Mouse (Mus musculus) midbrain, embryonic 16.5 days (tissue): ENCODE results near the gene Ccnd3. TPM values are rescaled to one million over a fixed set of nuclear protein-coding genes. Genes with fewer than 3 reads are reported as not detected.

ENCODE experiments used
- ATAC-seq: fragments of 200-750 bp; cut with Nextera tagmentation; 2 replicates; pipeline ENCODE4 v1.8.0; 2017; ENCODE audit warnings: moderate TSS enrichment
- H3K27ac ChIP-seq: fragments of 300-500 bp; sonication (generic); 2 replicates; pipeline ENCODE4 v1.5.1; 2014; ENCODE audit warnings: mild to moderate bottlenecking, low read length, mixed read lengths
- H3K27me3 ChIP-seq: fragments of 300-500 bp; sonication (generic); 2 replicates; pipeline ENCODE4 v1.6.1; 2014; ENCODE audit warnings: low read depth, low read length, mixed read lengths; ENCODE audit not compliant: control insufficient read depth, insufficient read depth
- H3K36me3 ChIP-seq: fragments of 300-500 bp; sonication (generic); 2 replicates; pipeline ENCODE4 v1.6.1; 2014; ENCODE audit warnings: mild to moderate bottlenecking, low read length, moderate library complexity, mixed read lengths; ENCODE audit not compliant: control insufficient read depth, insufficient read depth
- H3K4me1 ChIP-seq: fragments of 300-500 bp; sonication (generic); 2 replicates; pipeline ENCODE4 v1.6.1; 2014; ENCODE audit warnings: mild to moderate bottlenecking, low read length, mixed read lengths; ENCODE audit not compliant: control insufficient read depth, insufficient read depth
- H3K4me2 ChIP-seq: fragments of 300-500 bp; sonication (generic); 2 replicates; pipeline ENCODE4 v1.6.1; 2014; ENCODE audit warnings: mild to moderate bottlenecking, low read length, mixed read lengths
- H3K4me3 ChIP-seq: fragments of 300-500 bp; sonication (generic); 2 replicates; pipeline ENCODE4 v1.5.1; 2014; ENCODE audit warnings: low read depth, mild to moderate bottlenecking, low read length, moderate library complexity, mixed read lengths
- H3K9ac ChIP-seq: fragments of 300-500 bp; sonication (generic); 2 replicates; pipeline ENCODE4 v1.6.1; 2014; ENCODE audit warnings: low read depth, low read length, mixed read lengths
- H3K9me3 ChIP-seq: fragments of 300-500 bp; sonication (generic); replicated peaks from 2 replicates; pipeline ENCODE4 v1.6.1; 2014; ENCODE audit warnings: mild to moderate bottlenecking, low read length, mixed read lengths; ENCODE audit not compliant: control insufficient read depth, poor library complexity, severe bottlenecking
- WGBS: fragments of 180-500 bp; shearing (Covaris S2); extraction: QIAGEN DNeasy Blood & Tissue Kit; methylation state at CpG from one replicate; pipeline ENCODE4 v1.1.7; 2014; 5-methylcytosine and 5-hydroxymethylcytosine counted together
- polyA plus RNA-seq: library from polyadenylated mRNA; unstranded; fragments of >200 nt; fragmentation: Nextera tagmentation; extraction: Ambion mirVana; gene quantifications from 2 replicates; pipeline ENCODE4 v1.2.1, GENCODE M21; 2015

Gene Ccnd3
- polyA plus RNA-seq, 1 experiment from 2014 or later = 58.4 TPM

DNA sequence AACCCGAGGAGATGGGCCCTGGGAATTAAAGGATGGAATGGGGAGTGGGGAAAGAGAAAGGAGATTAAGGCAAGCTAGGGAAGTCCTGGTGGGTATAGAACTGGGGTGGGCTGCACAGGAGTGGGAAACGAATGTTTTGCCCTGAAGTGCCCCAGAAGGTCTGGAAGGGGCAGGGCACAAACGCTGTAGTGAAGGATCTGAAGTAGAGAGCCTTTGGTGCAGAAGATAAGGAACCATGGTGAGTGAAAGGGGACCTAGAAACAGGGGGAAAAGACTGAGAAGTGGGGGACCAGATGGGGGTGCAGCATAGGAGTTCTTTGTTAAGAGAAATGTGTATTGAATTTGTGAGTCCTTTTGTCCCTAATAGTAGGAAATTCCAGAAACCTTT is 125.8 kb downstream of the Ccnd3 start, which contains the start of gene Usp49:
TSS of gene Usp49 (plus strand) at position 13 of the 388 bp plus-strand sequence.
- Histone ChIP-seq H3K4me1 (peaks cover 31% of the 10 kb centered on the region), H3K27ac (peak within 1 kb of the TSS; percentile 97), H3K27me3 (no peaks in the 10 kb centered on the region), H3K4me3 (peak within 1 kb of the TSS; percentile 51), H3K9me3 (no peaks in the 10 kb centered on the region), H3K36me3 (no peaks in the 10 kb centered on the region; the same call in 1 of the 2 replicates), H3K9ac (peak within 1 kb of the TSS; percentile 72), H3K4me2 (peak within 1 kb of the TSS; percentile 67)
- ATAC-seq = no peak
- 0% methylated on average over 3 of the region's 3 CpGs for WGBS

DNA sequence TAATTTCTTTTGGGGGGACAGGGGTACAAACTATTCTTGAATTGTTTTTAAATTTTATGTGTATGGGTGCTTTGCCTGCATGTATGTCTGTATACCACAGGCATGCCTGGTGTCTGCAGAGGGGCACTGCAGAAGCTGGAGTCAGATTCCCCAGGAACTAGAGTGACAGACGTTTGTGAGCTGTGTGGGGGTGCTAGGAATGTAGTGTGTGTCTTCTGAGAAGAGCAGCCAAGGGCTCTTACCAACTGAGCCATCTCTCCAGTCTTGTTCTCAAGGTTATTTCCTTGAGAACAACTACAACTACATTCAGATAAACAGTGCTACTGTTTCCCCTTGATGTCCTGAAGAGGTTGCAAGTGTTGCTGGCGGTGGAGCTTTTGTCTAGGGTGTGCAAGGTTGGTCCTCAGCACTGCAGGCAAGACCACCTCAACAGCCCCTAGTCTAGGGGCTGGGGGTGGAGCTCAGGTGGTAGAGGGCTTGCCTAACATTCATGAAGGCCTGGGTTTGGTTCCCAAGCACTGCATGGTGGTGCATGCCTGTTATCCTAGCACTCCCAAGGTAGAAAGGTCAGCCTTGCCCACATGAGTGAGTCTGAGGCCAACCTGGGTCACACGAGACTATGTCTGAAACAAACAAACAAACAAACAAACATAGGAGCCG is 127.5 kb downstream of the Ccnd3 start:
- Histone ChIP-seq H3K9ac (no peak overlapping the region), H3K4me3 (no peak overlapping the region), H3K27ac (no peak overlapping the region), H3K4me1 (peaks cover 31% of the 10 kb centered on the region), H3K9me3 (no peaks in the 10 kb centered on the region), H3K36me3 (no peaks in the 10 kb centered on the region; the same call in 1 of the 2 replicates), H3K4me2 (peak overlapping the region; percentile 22; the same call in 1 of the 2 replicates), H3K27me3 (no peaks in the 10 kb centered on the region)
- WGBS = 69% methylated on average over 4 of the region's 4 CpGs
- no peak for ATAC-seq

DNA sequence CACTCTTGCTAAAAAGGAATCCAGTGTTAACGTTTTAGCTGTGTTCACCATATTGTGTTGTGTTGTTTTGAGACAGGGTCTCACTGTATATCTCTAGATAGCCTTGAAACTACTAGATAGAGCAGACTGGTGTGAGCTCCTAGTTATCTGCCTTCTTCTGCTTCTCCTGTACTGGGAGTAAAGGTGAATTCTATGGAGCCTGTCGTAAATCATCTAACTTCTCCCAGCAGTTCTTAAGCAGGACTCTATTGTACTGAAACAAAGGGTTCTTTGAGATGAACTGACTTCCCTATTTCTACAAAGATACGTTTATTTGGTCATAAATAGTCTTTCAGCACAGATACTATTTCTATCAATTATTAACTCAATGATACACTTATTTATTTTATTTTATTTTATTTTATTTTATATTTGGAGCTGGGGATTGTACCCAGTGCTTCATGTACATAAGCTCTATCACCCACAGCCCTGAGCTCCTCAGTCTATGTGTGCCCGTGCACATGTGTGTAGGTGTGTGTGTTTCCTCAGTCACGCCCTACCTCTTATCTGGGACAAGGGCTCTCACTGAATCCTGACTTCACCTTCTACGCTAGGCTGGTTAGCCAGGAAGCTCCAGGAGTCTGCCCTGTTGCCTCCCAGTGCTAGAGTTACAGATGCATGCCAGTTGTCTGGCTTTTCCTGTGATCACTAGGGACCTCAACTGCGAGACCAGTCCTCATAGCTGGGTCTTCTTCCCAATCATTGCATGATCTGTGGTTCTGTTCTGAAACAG is 129.3 kb downstream of the Ccnd3 start:
- no peak for ATAC-seq
- H3K36me3 ChIP-seq = no peaks in the 10 kb centered on the region; the same call in 1 of the 2 replicates
- WGBS = 80% methylated on average over 7 of the region's 7 CpGs
- peaks cover 23% of the 10 kb centered on the region for H3K4me1 ChIP-seq
- no peak overlapping the region for H3K4me3 ChIP-seq
- no peak overlapping the region for H3K4me2 ChIP-seq
- H3K27ac ChIP-seq = no peak overlapping the region
- H3K27me3 ChIP-seq = no peaks in the 10 kb centered on the region
- H3K9ac ChIP-seq = no peak overlapping the region
- H3K9me3 ChIP-seq = no peaks in the 10 kb centered on the region

DNA sequence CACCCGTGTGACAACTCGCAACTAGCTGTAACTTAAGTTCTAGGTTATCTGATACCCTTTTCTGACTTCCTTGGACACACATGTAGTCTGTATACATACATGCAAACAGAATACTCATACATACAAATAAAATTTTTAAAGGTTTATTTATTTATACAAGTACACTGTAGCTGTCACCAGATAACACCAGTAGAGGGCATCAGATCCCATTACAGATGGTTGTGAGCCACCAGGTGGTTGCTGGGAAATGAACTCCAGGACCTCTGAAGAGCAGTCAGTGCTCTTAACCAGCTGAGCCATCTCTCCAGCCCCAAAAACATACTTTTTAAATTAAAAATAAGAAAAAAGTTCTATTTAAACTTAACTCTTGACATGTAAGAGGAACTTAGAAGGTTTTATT is 138.1 kb downstream of the Ccnd3 start:
- Histone ChIP-seq H3K4me1 (peaks cover 2% of the 10 kb centered on the region; the same call in 1 of the 2 replicates), H3K36me3 (no peaks in the 10 kb centered on the region), H3K4me3 (no peak overlapping the region), H3K27me3 (no peaks in the 10 kb centered on the region), H3K4me2 (no peak overlapping the region), H3K27ac (no peak overlapping the region), H3K9me3 (no peaks in the 10 kb centered on the region), H3K9ac (no peak overlapping the region)
- 79% methylated on average over 2 of the region's 2 CpGs for WGBS
- no peak for ATAC-seq

DNA sequence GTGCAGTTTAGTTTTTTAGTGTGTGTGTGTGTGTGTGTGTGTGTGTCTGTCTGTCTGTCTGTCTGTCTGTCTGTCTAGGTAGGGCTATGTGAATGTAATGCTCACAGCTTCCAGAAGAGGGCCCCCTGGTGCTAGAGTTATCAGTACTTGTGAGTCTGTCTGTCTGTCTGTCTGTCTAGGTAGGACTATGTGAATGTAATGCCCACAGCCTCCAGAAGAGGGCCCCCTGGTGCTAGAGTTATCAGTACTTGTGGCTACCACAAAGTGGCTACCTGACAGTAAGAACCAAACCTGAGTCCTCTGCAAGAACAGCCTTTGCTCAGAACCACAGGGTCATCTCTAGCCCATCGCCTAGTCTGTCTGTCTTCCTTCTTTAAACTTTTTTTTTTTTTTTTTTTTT is 141.8 kb downstream of the Ccnd3 start:
- ATAC-seq = no peak
- 83% methylated on average over 1 of the region's 1 CpGs for WGBS
- H3K4me3 ChIP-seq = no peak overlapping the region
- H3K9me3 ChIP-seq = no peaks in the 10 kb centered on the region
- H3K4me2 ChIP-seq = no peak overlapping the region
- H3K27me3 ChIP-seq = no peaks in the 10 kb centered on the region
- H3K36me3 ChIP-seq = no peaks in the 10 kb centered on the region
- H3K9ac ChIP-seq = no peak overlapping the region
- no peak overlapping the region for H3K27ac ChIP-seq
- H3K4me1 ChIP-seq = no peaks in the 10 kb centered on the region

DNA sequence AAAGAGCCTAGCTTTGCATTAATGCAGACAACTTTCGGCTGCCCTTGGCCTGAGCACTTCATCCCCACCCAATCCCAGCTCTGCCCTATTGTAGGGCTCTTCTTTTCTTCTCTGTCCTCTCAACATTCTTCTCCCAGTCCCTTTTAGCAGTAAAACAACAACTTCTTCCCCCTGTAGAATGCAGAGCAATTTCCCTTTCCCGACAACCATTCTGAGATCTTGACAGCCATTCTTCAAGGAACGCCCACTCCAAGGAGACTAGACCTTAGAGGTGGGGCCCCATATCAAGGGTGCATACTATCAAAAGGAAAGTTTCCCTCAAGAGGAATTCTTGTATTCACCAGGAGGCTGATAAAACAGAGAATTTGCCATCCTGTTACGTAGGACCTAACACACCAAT is 144.1 kb downstream of the Ccnd3 start:
- WGBS = 36% methylated on average over 4 of the region's 4 CpGs
- no peak overlapping the region for H3K27ac ChIP-seq
- H3K9me3 ChIP-seq = no peaks in the 10 kb centered on the region
- no peaks in the 10 kb centered on the region for H3K36me3 ChIP-seq
- no peak overlapping the region for H3K4me3 ChIP-seq
- no peak for ATAC-seq
- no peaks in the 10 kb centered on the region for H3K27me3 ChIP-seq
- no peak overlapping the region for H3K9ac ChIP-seq
- no peaks in the 10 kb centered on the region for H3K4me1 ChIP-seq
- no peak overlapping the region for H3K4me2 ChIP-seq

Other genes with a start within 250 kb of the Ccnd3 start
- 63.6 and 67.6 TPM in 2 replicates for gene Mrps10, start 136.2 kb upstream of the Ccnd3 start, polyA plus RNA-seq
- 0.33 and 0.37 TPM in 2 replicates for gene Guca1b, start 119.7 kb upstream of the Ccnd3 start, polyA plus RNA-seq
- 0.29 and 0.50 TPM in 2 replicates for gene Guca1a, start 104.5 kb upstream of the Ccnd3 start, polyA plus RNA-seq
- 0.09 and 0.17 TPM in 2 replicates for gene AI661453, start 68.4 kb upstream of the Ccnd3 start, polyA plus RNA-seq
- 0.46 and 0.50 TPM in 2 replicates for gene 1700001C19Rik, start 67.7 kb upstream of the Ccnd3 start, polyA plus RNA-seq
- 19.8 and 20.8 TPM in 2 replicates for gene Taf8, start 2.8 kb upstream of the Ccnd3 start, polyA plus RNA-seq
- 38.6 and 40.7 TPM in 2 replicates for gene Bysl, start 106.4 kb downstream of the Ccnd3 start, polyA plus RNA-seq
- 47.0 and 47.7 TPM in 2 replicates for gene Med20, start 106.5 kb downstream of the Ccnd3 start, polyA plus RNA-seq
- gene Gm20517, start 106.5 kb downstream of the Ccnd3 start, polyA plus RNA-seq = 1.3 and 2.0 TPM in 2 replicates
- gene Usp49, start 125.6 kb downstream of the Ccnd3 start, polyA plus RNA-seq = 5.3 and 7.3 TPM in 2 replicates
- gene Tomm6, start 183.3 kb downstream of the Ccnd3 start, polyA plus RNA-seq = 252 and 268 TPM in 2 replicates
- gene Frs3, start 184.0 kb downstream of the Ccnd3 start, polyA plus RNA-seq = 46.0 and 54.1 TPM in 2 replicates
- 0.88 and 0.92 TPM in 2 replicates for gene Gm21981, start 189.4 kb downstream of the Ccnd3 start, polyA plus RNA-seq
- gene Prickle4, start 189.7 kb downstream of the Ccnd3 start, polyA plus RNA-seq = 0.77 and 2.4 TPM in 2 replicates
- 0.13 TPM in 1 of 2 replicates, not detected in the other for gene Pgc, start 221.8 kb downstream of the Ccnd3 start, polyA plus RNA-seq
- 2.9 and 3.0 TPM in 2 replicates for gene Tfeb, start 232.0 kb downstream of the Ccnd3 start, polyA plus RNA-seq